Mouse (Mus musculus): ENCODE results near the gene Gipc3. TPM values are rescaled to one million over a fixed set of nuclear protein-coding genes. Genes with fewer than 3 reads are reported as not detected.
A peak's percentile ranks its signal among the peaks of the same experiment; 100 is the strongest.

Gene Gipc3
- polyA plus RNA-seq, 1 experiment from 2014 or later: 0.08 TPM

GRCm38 (mm10) chr10:81317273-81317672 is 25.8 kb downstream of the Gipc3 start:
- Histone ChIP-seq H3K9ac (peak overlapping the region; percentile 43), H3K4me2 (peak overlapping the region; percentile 57), H3K27me3 (ENCODE audit: insufficient read depth, low read length) (no peaks in the 10 kb centered on the region), H3K9me3 (ENCODE audit: low read depth, low read length) (no peaks in the 10 kb centered on the region), H3K4me1 (ENCODE audit: insufficient read depth) (peaks cover 19% of the 10 kb centered on the region; the same call in 1 of the 2 replicates), H3K4me3 (ENCODE audit: low read depth, low read length) (peak overlapping the region; percentile 19), H3K27ac (ENCODE audit: low read depth) (0 out of 2 replicates have a peak overlapping the region, but pooled peaks have one; percentile 10), H3K36me3 (ENCODE audit: insufficient read depth) (peaks cover 59% of the 10 kb centered on the region)
- no peak for ATAC-seq (ENCODE audit: insufficient read depth)
- TF ChIP-seq CTCF (IDR thresholded peaks at IDR 0.05; ENCODE audit: low read depth): no peak
- peak; percentile 79 for DNase-seq
- WGBS: 11% methylated on average over 20 of the region's 20 CpGs

- H3K9ac ChIP-seq: peak overlapping the region; percentile 43
- DNase-seq (peak; percentile 68), ATAC-seq (ENCODE audit: insufficient read depth) (no peak)
- peaks cover 19% of the 10 kb centered on the region; the same call in 1 of the 2 replicates for H3K4me1 ChIP-seq (ENCODE audit: insufficient read depth)
- peak overlapping the region; percentile 57 for H3K4me2 ChIP-seq
- peaks cover 65% of the 10 kb centered on the region for H3K36me3 ChIP-seq (ENCODE audit: insufficient read depth)
- H3K4me3 ChIP-seq (ENCODE audit: low read depth, low read length): peak overlapping the region; percentile 19; the same call in 1 of the 2 replicates
- no peaks in the 10 kb centered on the region for H3K27me3 ChIP-seq (ENCODE audit: insufficient read depth, low read length)
- no peaks in the 10 kb centered on the region for H3K9me3 ChIP-seq (ENCODE audit: low read depth, low read length)
- H3K27ac ChIP-seq (ENCODE audit: low read depth): no peak overlapping the region
- 48% methylated on average over 16 of the region's 16 CpGs for WGBS
- peak; percentile 56 for TF ChIP-seq CTCF (IDR thresholded peaks at IDR 0.05; ENCODE audit: low read depth)
Measured at GRCm38 (mm10) chr10:81316338-81317060, 26.6 kb downstream of the Gipc3 start.

GRCm38 (mm10) chr10:81315587-81315986 is 27.5 kb downstream of the Gipc3 start:
- WGBS: 90% methylated on average over 16 of the region's 16 CpGs
- H3K9ac ChIP-seq: no peak overlapping the region

GRCm38 (mm10) chr10:81314201-81314600 is 28.9 kb downstream of the Gipc3 start:
- Histone ChIP-seq H3K9me3 (ENCODE audit: low read depth, low read length) (no peaks in the 10 kb centered on the region), H3K4me1 (ENCODE audit: insufficient read depth) (peaks cover 13% of the 10 kb centered on the region; the same call in 1 of the 2 replicates), H3K27me3 (ENCODE audit: insufficient read depth, low read length) (no peaks in the 10 kb centered on the region), H3K27ac (ENCODE audit: low read depth) (no peak overlapping the region), H3K4me3 (ENCODE audit: low read depth, low read length) (no peak overlapping the region), H3K9ac (no peak overlapping the region), H3K4me2 (no peak overlapping the region), H3K36me3 (ENCODE audit: insufficient read depth) (peaks cover 88% of the 10 kb centered on the region)
- WGBS: 76% methylated on average over 7 of the region's 7 CpGs
- ATAC-seq (ENCODE audit: insufficient read depth) (no peak), DNase-seq (no peak)
- TF ChIP-seq CTCF (IDR thresholded peaks at IDR 0.05; ENCODE audit: low read depth): no peak

More at GRCm38 (mm10) chr10:81315587-81315986, 27.5 kb downstream of the Gipc3 start:
- Histone ChIP-seq H3K9me3 (ENCODE audit: low read depth, low read length) (no peaks in the 10 kb centered on the region), H3K36me3 (ENCODE audit: insufficient read depth) (peaks cover 74% of the 10 kb centered on the region), H3K4me2 (no peak overlapping the region), H3K27me3 (ENCODE audit: insufficient read depth, low read length) (no peaks in the 10 kb centered on the region), H3K4me3 (ENCODE audit: low read depth, low read length) (no peak overlapping the region), H3K4me1 (ENCODE audit: insufficient read depth) (peaks cover 19% of the 10 kb centered on the region; the same call in 1 of the 2 replicates), H3K27ac (ENCODE audit: low read depth) (no peak overlapping the region)
- no peak for TF ChIP-seq CTCF (IDR thresholded peaks at IDR 0.05; ENCODE audit: low read depth)
- no peak for DNase-seq
- no peak for ATAC-seq (ENCODE audit: insufficient read depth)

GRCm38 (mm10) chr10:81313581-81313980 is 29.5 kb downstream of the Gipc3 start:
- DNase-seq (no peak), ATAC-seq (ENCODE audit: insufficient read depth) (no peak)
- Histone ChIP-seq H3K9ac (no peak overlapping the region), H3K4me3 (ENCODE audit: low read depth, low read length) (no peak overlapping the region), H3K27ac (ENCODE audit: low read depth) (no peak overlapping the region), H3K4me1 (ENCODE audit: insufficient read depth) (peaks cover 9% of the 10 kb centered on the region; the same call in 1 of the 2 replicates), H3K4me2 (no peak overlapping the region), H3K27me3 (ENCODE audit: insufficient read depth, low read length) (no peaks in the 10 kb centered on the region), H3K36me3 (ENCODE audit: insufficient read depth) (peaks cover 88% of the 10 kb centered on the region), H3K9me3 (ENCODE audit: low read depth, low read length) (no peaks in the 10 kb centered on the region)
- no peak for TF ChIP-seq CTCF (IDR thresholded peaks at IDR 0.05; ENCODE audit: low read depth)
- 90% methylated on average over 13 of the region's 13 CpGs for WGBS

GRCm38 (mm10) chr10:81309571-81309970 is 33.5 kb downstream of the Gipc3 start:
- Histone ChIP-seq H3K9me3 (ENCODE audit: low read depth, low read length) (no peaks in the 10 kb centered on the region), H3K4me1 (ENCODE audit: insufficient read depth) (no peaks in the 10 kb centered on the region), H3K4me3 (ENCODE audit: low read depth, low read length) (no peak overlapping the region), H3K27me3 (ENCODE audit: insufficient read depth, low read length) (no peaks in the 10 kb centered on the region), H3K27ac (ENCODE audit: low read depth) (no peak overlapping the region), H3K9ac (no peak overlapping the region), H3K4me2 (no peak overlapping the region), H3K36me3 (ENCODE audit: insufficient read depth) (peaks cover 91% of the 10 kb centered on the region)
- TF ChIP-seq CTCF (IDR thresholded peaks at IDR 0.05; ENCODE audit: low read depth): no peak
- DNase-seq (no peak), ATAC-seq (ENCODE audit: insufficient read depth) (no peak)
- WGBS: 87% methylated on average over 5 of the region's 5 CpGs

GRCm38 (mm10) chr10:81306837-81307682 is 36.0 kb downstream of the Gipc3 start:
- ATAC-seq (ENCODE audit: insufficient read depth) (no peak), DNase-seq (no peak)
- TF ChIP-seq CTCF (IDR thresholded peaks at IDR 0.05; ENCODE audit: low read depth): no peak
- H3K9me3 ChIP-seq (ENCODE audit: low read depth, low read length): no peaks in the 10 kb centered on the region
- H3K4me1 ChIP-seq (ENCODE audit: insufficient read depth): no peaks in the 10 kb centered on the region
- no peak overlapping the region for H3K4me2 ChIP-seq
- no peak overlapping the region for H3K9ac ChIP-seq
- H3K27me3 ChIP-seq (ENCODE audit: insufficient read depth, low read length): no peaks in the 10 kb centered on the region
- 91% methylated on average over 21 of the region's 21 CpGs for whole genome bisulfite sequencing
- H3K27ac ChIP-seq (ENCODE audit: low read depth): no peak overlapping the region
- H3K36me3 ChIP-seq (ENCODE audit: insufficient read depth): peaks cover 66% of the 10 kb centered on the region
- H3K4me3 ChIP-seq (ENCODE audit: low read depth, low read length): no peak overlapping the region
